Mouse (Mus musculus): ENCODE measurements around the gene Phf11d. TPM values are rescaled to one million over a fixed set of nuclear protein-coding genes. Genes with fewer than 3 reads are reported as not detected.
"Not testable (repeated sequence)": the region's sequence is repeated elsewhere in the genome, so short reads cannot be mapped to it uniquely, and the experiment has no call there.

The Phf11d gene
- 12.8 and 15.9 TPM in 2 replicates for polyA plus RNA-seq (2015; fragmentation: Nextera tagmentation; extraction: Ambion mirVana)

DNA sequence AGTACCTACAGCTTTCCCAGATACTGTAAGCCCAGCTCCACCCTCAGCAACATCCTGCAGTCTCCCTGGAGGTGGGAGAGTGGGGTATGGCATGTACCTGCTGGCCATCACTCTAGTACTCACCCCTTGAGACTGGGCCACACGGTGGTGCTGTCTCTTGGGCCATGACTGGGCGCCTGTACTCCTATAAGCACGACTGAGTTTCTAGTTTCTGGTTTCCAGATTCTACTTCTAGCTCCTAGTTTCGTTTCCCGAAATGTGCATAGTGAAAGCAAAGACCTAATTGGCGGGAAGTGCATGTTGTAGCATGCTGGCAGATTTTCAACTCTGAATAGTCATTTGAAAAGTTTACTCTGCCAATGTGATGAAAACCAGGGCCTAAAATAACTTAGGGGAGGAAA is at the start of gene Phf11d:
Gene Phf11d (minus strand): TSS at position 227 of the 401 bp plus-strand sequence.
- DNase-seq (ENCODE audit: low spot score): no peak

DNA sequence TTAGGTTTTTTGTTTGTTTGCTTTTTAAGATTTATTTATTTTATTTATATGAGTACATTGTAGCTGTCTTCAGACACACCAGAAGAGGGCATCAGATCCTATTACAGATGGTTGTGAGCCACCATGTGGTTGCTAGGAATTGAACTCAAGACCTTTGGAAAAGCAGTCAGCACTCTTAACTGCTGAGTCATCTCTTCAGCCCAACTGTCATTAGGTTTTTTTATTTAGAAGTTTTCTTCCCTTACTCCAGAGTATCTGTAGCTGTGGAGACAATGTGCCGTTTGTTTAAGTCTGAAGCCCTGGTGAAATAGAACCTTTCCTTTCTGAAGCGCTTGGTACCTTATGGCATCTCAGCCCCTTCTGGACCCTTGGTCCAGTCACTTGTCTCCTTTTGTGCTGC is 49.7 kb upstream of the Phf11d start:
- DNase-seq (ENCODE audit: low spot score): not testable (repeated sequence)

DNA sequence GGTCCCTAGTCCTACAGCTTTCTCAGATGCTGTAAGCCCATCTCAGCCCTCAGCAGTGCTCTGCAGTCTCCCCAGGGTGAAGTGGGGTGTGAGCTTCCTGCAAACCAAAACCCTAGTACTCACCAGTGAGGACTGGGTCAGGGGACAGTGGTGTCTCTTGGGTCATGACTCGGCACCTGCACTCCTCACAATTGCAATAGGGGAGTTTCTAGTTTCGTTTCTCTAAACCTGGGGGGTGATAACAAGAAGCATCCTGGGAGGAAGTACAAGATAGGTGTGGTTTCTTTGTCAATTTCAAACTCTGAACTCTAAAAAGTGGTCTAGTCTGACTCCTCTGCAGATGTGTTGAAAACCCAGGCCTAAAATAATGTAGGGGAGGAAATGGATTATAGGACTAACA is 31.7 kb upstream of the Phf11d start:
- peak; percentile 47 for DNase-seq (ENCODE audit: low spot score)

DNA sequence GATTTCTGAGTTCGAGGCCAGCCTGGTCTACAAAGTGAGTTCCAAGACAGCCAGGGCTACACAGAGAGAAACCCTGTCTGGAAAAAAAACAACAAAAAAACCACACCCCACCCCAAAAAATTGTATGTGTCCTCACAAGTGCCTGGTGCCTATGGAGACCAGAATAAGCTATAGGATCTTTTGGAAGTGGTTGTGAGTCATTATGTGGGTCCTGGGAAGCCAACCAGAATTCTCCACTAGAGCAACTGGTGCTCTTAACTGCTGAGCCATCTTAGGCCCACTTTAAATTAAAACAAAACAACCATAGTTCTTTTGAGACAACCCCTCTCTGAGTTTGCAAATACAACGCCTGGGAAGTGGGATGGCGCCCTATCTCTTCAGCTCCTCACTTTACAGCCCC is 30.0 kb upstream of the Phf11d start, which contains the start of gene Phf11c:
Gene Phf11c (minus strand): TSS at position 101 of the 400 bp plus-strand sequence.
- no peak for DNase-seq (ENCODE audit: low spot score)

DNA sequence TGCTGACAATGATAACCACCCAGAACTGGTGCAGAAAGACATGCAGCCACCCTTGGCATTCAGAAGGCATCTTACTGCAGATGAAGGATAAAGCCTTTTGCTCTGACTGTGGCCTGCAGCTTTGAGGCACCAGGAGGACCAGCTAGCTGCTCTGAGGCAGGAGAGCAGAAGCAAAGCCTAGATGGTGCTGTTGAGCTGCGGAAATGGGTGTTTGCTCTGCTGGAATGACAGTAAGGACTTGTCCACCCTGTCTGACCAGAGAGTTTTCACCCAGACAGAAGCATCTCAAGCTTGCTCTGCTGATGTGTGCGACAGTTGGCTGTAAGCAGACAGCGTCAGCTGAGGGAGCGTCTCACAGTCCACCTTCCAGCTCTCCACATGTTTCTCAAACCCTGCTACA is 24.9 kb upstream of the Phf11d start:
- not testable (repeated sequence) for DNase-seq (ENCODE audit: low spot score)

DNA sequence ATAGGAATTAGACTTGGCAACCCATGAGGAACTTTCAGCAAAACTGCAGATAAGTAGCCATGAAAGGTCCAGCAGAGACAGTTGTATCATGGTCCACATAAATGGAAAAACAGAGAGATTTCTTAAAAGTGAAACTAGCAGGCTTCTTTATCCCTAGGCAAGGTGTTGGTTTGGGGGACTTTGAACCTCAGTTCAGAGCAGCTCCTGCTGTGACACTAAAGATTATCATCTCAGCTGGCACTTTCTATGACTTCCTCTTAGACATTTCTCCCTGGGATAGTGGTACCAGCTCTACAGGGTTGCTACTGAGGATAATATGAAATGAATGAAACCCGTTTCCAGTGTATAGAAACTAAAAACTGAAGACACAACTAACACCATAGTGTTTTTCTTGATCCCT is 24.3 kb upstream of the Phf11d start:
- DNase-seq (ENCODE audit: low spot score): no peak

DNA sequence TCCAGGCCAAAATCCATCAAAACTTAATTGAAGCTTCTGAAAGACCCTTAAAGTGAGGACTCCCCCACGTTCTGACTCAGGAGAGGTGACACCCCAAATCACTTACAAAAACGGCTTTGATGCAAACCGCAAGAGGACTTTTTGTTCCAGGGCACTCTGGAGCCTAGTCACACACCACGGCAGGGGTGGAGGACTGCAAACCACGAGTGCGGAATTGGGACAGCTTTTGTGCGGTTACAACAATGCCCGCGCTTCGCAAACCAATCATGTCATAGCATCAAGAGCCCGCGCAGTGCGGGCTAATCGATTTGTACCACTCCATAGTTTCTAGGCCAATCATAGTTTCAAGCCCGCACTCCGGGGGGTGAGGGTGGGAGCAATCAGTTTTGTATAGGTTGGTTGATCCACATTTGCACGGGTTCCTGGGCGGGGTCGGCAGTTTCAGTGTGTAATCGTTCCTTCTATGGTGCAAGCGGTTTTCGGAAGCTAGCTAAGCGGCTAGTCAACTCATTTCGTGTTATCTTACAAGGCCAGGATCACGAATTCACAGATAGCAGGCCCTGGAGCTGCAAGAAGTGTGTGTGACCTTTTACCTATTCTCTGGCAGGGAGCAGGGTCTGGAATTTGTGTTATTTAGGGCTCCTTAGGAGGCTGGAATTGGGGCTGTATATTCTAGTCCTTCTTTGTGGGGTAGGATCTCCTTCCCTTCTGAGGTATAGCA is 5.2 kb upstream of the Phf11d start:
- DNase-seq (ENCODE audit: low spot score): no peak

DNA sequence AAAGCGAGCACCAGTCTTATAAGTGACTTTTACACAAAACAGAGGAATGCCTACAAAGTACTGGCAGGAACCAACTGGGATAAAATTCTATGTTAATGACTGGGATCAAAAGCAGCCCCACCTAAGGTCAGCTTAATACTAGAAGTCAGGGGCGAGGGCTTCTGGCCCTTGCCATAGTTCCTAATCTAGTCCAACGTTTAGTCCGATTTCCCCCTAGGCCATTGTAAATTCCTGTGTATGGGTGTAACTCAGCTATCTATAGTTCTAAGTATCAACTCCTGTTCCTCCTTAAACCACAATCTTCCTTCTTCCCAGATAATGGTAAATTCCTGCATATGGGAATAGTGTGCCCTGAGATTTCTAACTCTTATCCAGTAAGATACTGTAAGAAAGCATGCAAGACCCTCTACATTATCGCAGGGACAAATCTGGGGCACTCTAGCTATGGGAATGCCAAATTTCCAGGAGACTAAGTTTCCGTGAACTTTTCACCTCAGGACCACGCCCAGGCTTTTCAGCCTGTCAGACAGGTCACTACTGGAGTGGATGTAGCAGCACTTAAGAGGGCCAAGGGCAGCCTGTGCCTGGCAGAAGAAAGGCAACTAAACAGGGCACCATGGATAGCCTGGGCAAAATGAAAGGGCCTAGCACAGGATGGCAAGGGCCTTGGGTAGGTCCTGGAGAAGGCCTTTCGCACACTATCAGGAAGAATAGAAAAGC is 1.3 kb upstream of the Phf11d start:
- no peak for DNase-seq (ENCODE audit: low spot score)

DNA sequence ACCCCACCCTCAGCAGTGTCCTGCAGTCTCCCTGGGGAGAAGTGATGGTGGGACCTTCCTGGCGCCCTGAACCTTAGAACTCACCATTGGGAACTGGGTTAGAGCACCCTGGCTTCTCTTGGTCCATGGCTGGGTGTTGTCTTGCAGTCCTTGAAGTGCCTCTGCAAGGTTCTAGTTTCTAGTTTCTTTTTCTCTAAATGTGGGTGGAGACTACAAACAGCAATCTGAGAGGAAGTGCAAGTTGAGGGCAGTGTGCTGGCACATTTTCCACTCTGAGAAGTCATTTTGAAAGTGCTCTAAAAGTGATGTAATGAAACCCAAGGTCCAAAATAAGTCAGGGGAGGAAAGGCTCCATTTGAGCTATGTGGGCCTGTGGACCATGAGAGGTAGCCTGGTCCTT is 24.1 kb downstream of the Phf11d start, which contains the start of gene Phf11b:
Gene Phf11b (minus strand): TSS at position 163 of the 400 bp plus-strand sequence.
- peak; percentile 14 for DNase-seq (ENCODE audit: low spot score)

DNA sequence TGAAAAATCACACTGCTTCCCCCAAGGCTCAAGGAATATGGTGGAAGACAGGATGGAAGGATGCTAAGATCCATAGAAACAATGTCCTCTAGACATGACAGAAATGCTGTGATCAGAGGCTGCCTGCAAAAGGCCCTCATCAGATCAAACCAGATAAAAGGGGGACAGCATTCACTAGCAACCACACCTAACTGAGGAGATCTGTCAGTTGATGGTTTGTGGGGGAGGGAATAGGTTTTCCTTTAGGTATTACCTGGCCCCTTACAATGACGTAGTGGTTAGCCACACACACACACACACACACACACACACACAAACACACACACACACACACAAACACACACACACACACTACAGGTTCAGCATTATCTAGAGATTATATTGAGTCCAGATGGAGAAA is 25.7 kb downstream of the Phf11d start:
- DNase-seq (ENCODE audit: low spot score): no peak

DNA sequence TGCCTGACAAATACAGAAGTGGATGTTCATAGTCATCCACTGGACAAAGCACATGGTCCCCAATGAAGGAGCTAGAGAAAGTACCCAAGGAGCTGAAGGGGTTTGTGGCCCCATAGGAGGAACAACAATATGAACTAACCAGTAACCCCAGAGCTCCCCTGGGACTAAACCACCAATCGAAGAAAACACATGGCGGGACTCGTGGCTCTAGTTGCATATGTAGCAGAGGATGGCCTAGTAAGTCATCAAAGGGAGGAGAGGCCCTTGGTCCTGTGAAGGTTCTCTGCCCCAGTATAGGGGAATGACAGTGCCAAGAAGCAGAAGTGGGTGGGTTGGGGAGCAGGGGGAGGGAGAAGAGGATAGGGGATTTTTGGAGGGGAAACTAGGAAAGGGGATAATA is 29.2 kb downstream of the Phf11d start:
- not testable (repeated sequence) for DNase-seq (ENCODE audit: low spot score)

DNA sequence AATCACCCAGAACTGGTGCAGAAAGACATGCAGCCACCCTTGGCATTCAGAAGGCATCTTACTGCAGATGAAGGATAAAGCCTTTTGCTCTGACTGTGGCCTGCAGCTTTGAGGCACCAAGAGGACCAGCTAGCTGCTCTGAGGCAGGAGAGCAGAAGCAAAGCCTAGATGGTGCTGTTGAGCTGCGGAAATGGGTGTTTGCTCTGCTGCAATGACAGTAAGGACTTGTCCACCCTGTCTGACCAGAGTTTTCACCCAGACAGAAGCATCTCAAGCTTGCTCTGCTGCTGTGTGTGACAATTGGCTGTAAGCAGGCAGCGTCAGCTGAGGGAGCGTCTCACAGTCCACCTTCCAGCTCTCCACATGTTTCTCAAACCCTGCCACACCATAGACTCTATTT is 34.8 kb downstream of the Phf11d start:
- not testable (repeated sequence) for DNase-seq (ENCODE audit: low spot score)

DNA sequence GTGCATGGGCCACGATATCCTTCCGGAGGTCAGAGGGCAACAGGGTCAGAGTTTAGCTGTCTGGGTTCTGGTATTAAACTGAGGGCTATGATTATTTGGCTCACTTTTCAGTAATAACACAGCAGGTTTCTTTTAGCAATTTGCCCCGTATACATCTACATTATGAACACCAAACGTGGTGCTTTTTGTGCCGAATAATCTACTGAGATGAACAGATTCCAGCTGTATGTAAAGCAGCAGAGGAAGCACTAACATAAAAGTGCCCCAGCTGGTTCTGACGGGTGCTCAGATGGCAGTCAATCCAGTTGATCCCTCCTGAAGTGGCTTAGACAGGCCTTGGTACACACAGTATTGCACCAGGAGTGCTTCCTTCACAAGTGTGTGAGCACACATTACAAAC is 45.3 kb downstream of the Phf11d start:
- not testable (repeated sequence) for DNase-seq (ENCODE audit: low spot score)

DNA sequence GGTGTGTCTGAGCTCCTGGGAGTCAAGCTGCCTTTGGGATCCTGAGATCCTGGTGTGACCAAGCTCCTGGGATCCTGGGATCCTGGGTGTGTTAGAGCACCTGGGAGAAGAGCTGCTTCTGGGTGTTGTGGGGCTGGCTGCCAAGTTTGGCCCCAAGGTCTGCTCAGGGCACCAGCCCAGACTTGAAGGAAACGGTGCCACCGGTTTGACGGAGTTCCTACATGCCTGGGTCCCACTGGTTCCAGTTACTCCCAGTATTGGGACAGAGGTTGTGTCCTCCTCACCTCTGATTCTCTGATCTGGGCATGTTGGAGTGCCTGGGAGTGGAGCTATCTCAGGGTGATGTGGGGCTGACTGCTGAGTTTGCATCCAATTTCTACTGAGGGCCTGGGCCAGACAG is 46.2 kb downstream of the Phf11d start:
- DNase-seq (ENCODE audit: low spot score): not testable (repeated sequence)

Other genes with a start within 250 kb of the Phf11d start
- not detected in 2 replicates for gene 1700129C05Rik, start 222.6 kb downstream of the Phf11d start, polyA plus RNA-seq (2015; fragmentation: Nextera tagmentation; extraction: Ambion mirVana)
- not detected in 2 replicates for gene Gm5142, start 186.7 kb downstream of the Phf11d start, polyA plus RNA-seq (2015; fragmentation: Nextera tagmentation; extraction: Ambion mirVana)
- gene Rcbtb1, start 164.3 kb downstream of the Phf11d start, polyA plus RNA-seq (2015; fragmentation: Nextera tagmentation; extraction: Ambion mirVana): 18.6 and 25.6 TPM in 2 replicates
- gene Gm6904, start 105.3 kb downstream of the Phf11d start, polyA plus RNA-seq (2015; fragmentation: Nextera tagmentation; extraction: Ambion mirVana): not detected in 2 replicates
- 0.62 and 1.0 TPM in 2 replicates for gene Phf11a, start 67.9 kb downstream of the Phf11d start, polyA plus RNA-seq (2015; fragmentation: Nextera tagmentation; extraction: Ambion mirVana)
- gene Phf11b, start 24.1 kb downstream of the Phf11d start, polyA plus RNA-seq (2015; fragmentation: Nextera tagmentation; extraction: Ambion mirVana): 6.6 and 7.0 TPM in 2 replicates
- gene Phf11c, start 29.9 kb upstream of the Phf11d start, polyA plus RNA-seq (2015; fragmentation: Nextera tagmentation; extraction: Ambion mirVana): 4.2 and 5.8 TPM in 2 replicates
- gene Setdb2, start 75.4 kb upstream of the Phf11d start, polyA plus RNA-seq (2015; fragmentation: Nextera tagmentation; extraction: Ambion mirVana): 14.2 and 14.6 TPM in 2 replicates
- gene Cab39l, start 75.5 kb upstream of the Phf11d start, polyA plus RNA-seq (2015; fragmentation: Nextera tagmentation; extraction: Ambion mirVana): 29.3 and 31.8 TPM in 2 replicates
- 39.7 and 40.3 TPM in 2 replicates for gene Cdadc1, start 232.5 kb upstream of the Phf11d start, polyA plus RNA-seq (2015; fragmentation: Nextera tagmentation; extraction: Ambion mirVana)

Measured in thymus, postnatal 0 days (tissue).